Mouse (Mus musculus) inflammation-experienced regulatory T-cells, adult 16 weeks (primary cell): ENCODE data around the gene Nt5m. TPM values are rescaled to one million over a fixed set of nuclear protein-coding genes. Genes with fewer than 3 reads are reported as not detected.

Source experiments
- polyA plus RNA-seq: library from polyadenylated mRNA; unstranded; fragments of 100-300 nt; shearing (Covaris generic); gene quantifications from one replicate; pipeline ENCODE4 v1.2.1, GENCODE M21; 2017

Gene Nt5m
- 11.5 TPM for polyA plus RNA-seq

DNA sequence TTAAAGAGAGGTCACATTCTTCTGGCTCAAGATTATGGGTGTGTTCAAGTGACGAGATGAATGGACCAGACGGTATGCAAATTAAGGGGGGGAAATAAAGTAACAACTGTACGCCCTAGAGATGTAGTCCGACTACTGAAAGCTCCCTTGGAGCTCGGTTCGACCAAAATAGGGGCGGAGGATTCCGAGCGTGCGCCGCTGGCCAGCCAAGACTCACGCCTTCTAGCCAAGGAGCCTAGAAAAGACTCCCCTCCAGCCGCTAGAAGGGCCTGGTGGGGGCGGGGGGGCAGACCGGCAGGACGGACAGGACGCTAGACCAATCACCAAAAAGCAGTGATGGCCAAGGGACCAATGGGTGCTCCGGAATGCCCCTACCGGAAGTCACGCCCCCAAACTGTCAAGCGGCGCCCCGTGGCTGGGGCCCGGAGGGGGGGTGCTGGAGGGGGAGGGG is at the start of gene Nt5m:
Gene Nt5m, plus strand, starts transcription at position 440 of the 451 bp plus-strand sequence.

GRCm38 (mm10) chr11:59809670-59810474 is 29.4 kb upstream of the Nt5m start, which contains the start of gene Flcn:
TSS of gene Flcn (minus strand) at chr11:59810016.

GRCm38 (mm10) chr11:59839459-59840126 is 346 bp downstream of the Nt5m start, which contains the start of gene Cops3:
TSS of gene Cops3 (minus strand) at chr11:59839838.

Other genes starting within 250 kb of the Nt5m start
- gene Olfr223, start 246.2 kb upstream of the Nt5m start, polyA plus RNA-seq, result not detected
- gene Mprip, start 178.1 kb upstream of the Nt5m start, polyA plus RNA-seq, result 13.9 TPM
- gene Pld6, start 51.8 kb upstream of the Nt5m start, polyA plus RNA-seq, result 0.32 TPM
- 84.7 TPM for gene Flcn, start 29.4 kb upstream of the Nt5m start, polyA plus RNA-seq
- 110 TPM for gene Cops3, start 391 bp downstream of the Nt5m start, polyA plus RNA-seq
- 12.2 TPM for gene Med9, start 108.8 kb downstream of the Nt5m start, polyA plus RNA-seq
- gene Rasd1, start 125.5 kb downstream of the Nt5m start, polyA plus RNA-seq, result 0.24 TPM
- gene Pemt, start 207.0 kb downstream of the Nt5m start, polyA plus RNA-seq, result 2.7 TPM